Mouse (Mus musculus) intestine, postnatal 0 days (tissue): ENCODE measurements around the gene Rasd2. TPM values are rescaled to one million over a fixed set of nuclear protein-coding genes. Genes with fewer than 3 reads are reported as not detected.

ENCODE experiments used
- ATAC-seq: fragments of 200-750 bp; cut with Nextera tagmentation; 2 replicates; pipeline ENCODE4 v1.8.0; 2017; ENCODE audit warnings: mild to moderate bottlenecking, moderate TSS enrichment, moderate library complexity
- H3K27ac ChIP-seq: fragments of 300-500 bp; sonication (generic); 2 replicates; pipeline ENCODE4 v1.5.1; 2014; ENCODE audit warnings: mild to moderate bottlenecking, low read depth, low read length, moderate library complexity
- H3K27me3 ChIP-seq: fragments of 300-500 bp; sonication (generic); replicated peaks from 2 replicates; pipeline ENCODE4 v1.6.1; 2014; ENCODE audit warnings: low read length, mixed read lengths; ENCODE audit not compliant: control insufficient read depth, insufficient read depth
- H3K36me3 ChIP-seq: fragments of 300-500 bp; sonication (generic); 2 replicates; pipeline ENCODE4 v1.6.1; 2014; ENCODE audit warnings: mild to moderate bottlenecking, moderate library complexity; ENCODE audit not compliant: control insufficient read depth, insufficient read depth
- H3K4me1 ChIP-seq: fragments of 300-500 bp; sonication (generic); replicated peaks from 2 replicates; pipeline ENCODE4 v1.6.1; 2014; ENCODE audit warnings: antibody characterized with exemption, low read length, mixed read lengths; ENCODE audit not compliant: control insufficient read depth, insufficient read depth
- H3K4me2 ChIP-seq: fragments of 300-500 bp; sonication (generic); replicated peaks from 2 replicates; pipeline ENCODE4 v1.6.1; 2014; ENCODE audit warnings: low read depth, mild to moderate bottlenecking, moderate library complexity
- H3K4me3 ChIP-seq: fragments of 300-500 bp; sonication (generic); 2 replicates; pipeline ENCODE4 v1.5.1; 2014; ENCODE audit warnings: low read depth, low read length
- H3K9ac ChIP-seq: fragments of 300-500 bp; sonication (generic); 2 replicates; pipeline ENCODE4 v1.6.1; 2014; ENCODE audit warnings: mild to moderate bottlenecking, low read depth, low read length
- H3K9me3 ChIP-seq: fragments of 300-500 bp; sonication (generic); 2 replicates; pipeline ENCODE4 v1.6.1; 2016; ENCODE audit warnings: mixed run types; ENCODE audit not compliant: control insufficient read depth
- CTCF ChIP-seq: sonication (generic); IDR thresholded peaks from 2 replicates; pipeline ENCODE4 v1.5.1; 2016; ENCODE audit warnings: low read depth, mild to moderate bottlenecking, control low read depth, antibody characterized with exemption, moderate library complexity
- WGBS: fragments of 180-500 bp; shearing (Covaris S2); extraction: QIAGEN DNeasy Blood & Tissue Kit; methylation state at CpG from one replicate; pipeline ENCODE4 v1.1.7; 2014; 5-methylcytosine and 5-hydroxymethylcytosine counted together
- polyA plus RNA-seq: library from polyadenylated mRNA; unstranded; fragments of >200 nt; fragmentation: Nextera tagmentation; extraction: Ambion mirVana; gene quantifications from 2 replicates; pipeline ENCODE4 v1.2.1, GENCODE M21; 2015

Rasd2 gene
- polyA plus RNA-seq, 1 experiment from 2014 or later, result 1.3 TPM

DNA sequence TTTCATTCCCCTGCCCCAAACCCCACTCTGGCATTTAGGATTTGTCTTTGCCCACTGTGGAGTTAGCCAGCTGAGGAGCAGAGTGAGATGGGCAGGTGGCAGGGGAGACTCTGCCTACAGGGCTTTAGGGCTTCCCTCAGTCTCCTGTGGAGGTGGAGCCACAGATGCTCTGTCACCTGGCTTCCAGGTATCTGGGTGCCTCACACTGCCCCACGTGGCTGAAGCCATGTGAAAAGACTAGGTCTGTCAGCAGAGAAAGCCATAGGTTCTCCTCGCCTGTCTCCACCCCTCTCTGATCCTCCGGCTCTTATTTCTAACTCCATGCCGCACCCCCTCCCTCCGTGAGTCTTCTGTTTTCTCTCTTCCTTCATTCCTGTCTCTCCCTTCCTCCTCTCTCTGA, 2.2 kb downstream of the Rasd2 start:
- no peaks in the 10 kb centered on the region for H3K4me1 ChIP-seq
- H3K9me3 ChIP-seq, result no peaks in the 10 kb centered on the region
- no peak overlapping the region for H3K27ac ChIP-seq
- no peak overlapping the region for H3K4me3 ChIP-seq
- 12% methylated on average over 5 of the region's 5 CpGs for WGBS
- no peak overlapping the region for H3K9ac ChIP-seq
- peaks cover 34% of the 10 kb centered on the region for H3K27me3 ChIP-seq
- TF ChIP-seq CTCF, result peak; percentile 30
- 0 out of 2 replicates have a peak, but pooled peaks have one; percentile 20 for ATAC-seq
- no peak overlapping the region for H3K4me2 ChIP-seq
- no peaks in the 10 kb centered on the region for H3K36me3 ChIP-seq

DNA sequence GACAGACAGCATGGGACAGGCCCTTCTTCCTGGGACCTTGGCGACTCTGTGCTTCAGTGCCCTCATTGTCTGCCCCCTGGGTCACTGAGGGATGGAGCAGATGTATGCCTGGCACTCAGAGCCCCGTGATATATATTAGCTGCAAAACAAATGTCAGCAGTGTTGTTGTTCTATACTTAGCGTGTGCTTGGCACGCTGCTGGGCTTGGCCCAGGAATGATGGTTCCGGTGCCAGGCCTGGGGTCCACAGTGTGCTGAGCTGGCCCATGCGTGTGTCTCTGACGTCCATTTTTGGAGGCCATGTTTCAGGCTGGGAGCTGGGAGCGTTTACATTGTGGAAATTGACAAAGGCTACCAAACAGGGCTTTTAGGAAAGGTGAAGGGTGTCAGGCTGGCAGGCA, 3.1 kb downstream of the Rasd2 start:
- H3K9ac ChIP-seq, result no peak overlapping the region
- WGBS, result 85% methylated on average over 8 of the region's 8 CpGs
- H3K9me3 ChIP-seq, result no peaks in the 10 kb centered on the region
- H3K36me3 ChIP-seq, result no peaks in the 10 kb centered on the region
- ATAC-seq, result no peak
- H3K27me3 ChIP-seq, result peaks cover 34% of the 10 kb centered on the region
- H3K4me3 ChIP-seq, result no peak overlapping the region
- no peak for TF ChIP-seq CTCF
- H3K4me1 ChIP-seq, result no peaks in the 10 kb centered on the region
- no peak overlapping the region for H3K27ac ChIP-seq
- no peak overlapping the region for H3K4me2 ChIP-seq

- Histone ChIP-seq H3K9ac (no peak overlapping the region), H3K9me3 (no peaks in the 10 kb centered on the region), H3K4me2 (no peak overlapping the region), H3K4me3 (no peak overlapping the region), H3K4me1 (no peaks in the 10 kb centered on the region), H3K27me3 (peaks cover 28% of the 10 kb centered on the region), H3K27ac (no peak overlapping the region), H3K36me3 (no peaks in the 10 kb centered on the region)
- 7% methylated on average over 4 of the region's 4 CpGs for WGBS
- ATAC-seq, result peak; percentile 45
- peak; percentile 96 for TF ChIP-seq CTCF
These were observed 4.2 kb downstream of the Rasd2 start for GRCm38 (mm10) chr8:75217969-75218368.

DNA sequence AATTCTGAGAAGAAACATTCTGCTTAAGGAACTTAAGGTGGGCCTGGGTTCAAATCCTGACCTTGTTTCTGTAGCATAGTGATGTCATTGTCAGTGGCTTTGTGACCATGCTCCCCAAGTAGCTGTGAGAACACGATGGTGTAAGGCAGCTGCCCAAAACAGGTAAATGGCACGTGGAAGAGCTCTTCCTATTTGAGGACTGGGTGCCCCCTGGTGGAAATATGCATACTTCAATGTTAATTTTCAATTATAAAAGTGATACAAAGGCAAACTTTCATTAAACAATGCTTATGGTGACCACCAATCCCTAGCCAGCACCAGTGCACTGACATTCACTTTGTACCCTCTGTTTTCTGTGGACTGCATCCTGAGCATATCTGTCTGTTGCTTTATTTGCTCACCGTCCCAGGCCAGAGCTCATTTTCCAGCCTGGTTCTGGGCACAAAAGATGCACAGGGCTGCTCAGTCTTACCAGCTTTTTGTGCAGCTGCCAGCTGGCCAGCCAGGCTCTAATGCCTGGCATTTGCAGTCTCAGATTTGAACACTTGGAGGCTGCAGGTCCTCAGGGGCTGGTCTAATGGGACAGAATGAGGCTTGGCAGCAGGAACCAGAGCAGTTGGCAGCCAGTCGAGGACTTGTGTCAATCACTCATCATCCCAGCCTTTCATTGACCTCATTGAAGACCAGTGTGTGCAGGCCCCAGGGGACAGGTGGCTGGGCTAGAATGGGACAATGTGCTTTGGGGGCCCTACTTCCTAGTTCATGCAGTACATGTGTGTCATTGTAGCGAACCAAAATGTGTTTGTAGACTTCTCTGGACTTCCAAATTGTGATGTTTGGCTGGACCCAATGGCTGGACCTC, 6.4 kb downstream of the Rasd2 start:
- peak; percentile 72 for TF ChIP-seq CTCF
- WGBS, result 56% methylated on average over 5 of the region's 5 CpGs
- no peak for ATAC-seq
- no peak overlapping the region for H3K4me3 ChIP-seq
- no peaks in the 10 kb centered on the region for H3K4me1 ChIP-seq
- H3K9me3 ChIP-seq, result no peaks in the 10 kb centered on the region
- H3K36me3 ChIP-seq, result no peaks in the 10 kb centered on the region
- no peak overlapping the region for H3K9ac ChIP-seq
- peaks cover 9% of the 10 kb centered on the region for H3K27me3 ChIP-seq
- no peak overlapping the region for H3K4me2 ChIP-seq
- no peak overlapping the region for H3K27ac ChIP-seq

DNA sequence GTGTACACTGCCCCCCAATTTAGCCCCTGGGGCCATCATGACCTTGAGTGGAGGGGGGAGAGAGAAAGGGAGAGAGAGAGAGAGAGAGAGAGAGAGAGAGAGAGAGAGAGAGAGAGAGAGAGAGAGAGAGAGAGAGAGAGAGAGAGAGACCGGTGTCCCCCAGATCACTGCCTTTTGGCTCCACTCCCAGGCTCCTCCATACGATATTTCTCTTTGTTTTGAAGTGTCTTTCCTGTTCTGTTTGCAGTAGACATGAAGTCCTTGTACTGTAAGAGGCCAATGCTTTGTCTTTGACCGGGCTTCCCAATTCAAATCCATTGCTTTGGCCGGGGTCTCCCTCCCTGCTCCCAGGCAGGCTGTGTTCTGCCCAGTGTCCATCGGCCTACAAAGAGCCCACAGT, 8.9 kb downstream of the Rasd2 start:
- ATAC-seq, result no peak
- Histone ChIP-seq H3K4me1 (no peaks in the 10 kb centered on the region), H3K36me3 (no peaks in the 10 kb centered on the region), H3K9ac (no peak overlapping the region), H3K27ac (no peak overlapping the region), H3K4me2 (no peak overlapping the region), H3K9me3 (no peaks in the 10 kb centered on the region), H3K27me3 (no peaks in the 10 kb centered on the region), H3K4me3 (no peak overlapping the region)
- no peak for TF ChIP-seq CTCF
- 64% methylated on average over 5 of the region's 5 CpGs for WGBS

DNA sequence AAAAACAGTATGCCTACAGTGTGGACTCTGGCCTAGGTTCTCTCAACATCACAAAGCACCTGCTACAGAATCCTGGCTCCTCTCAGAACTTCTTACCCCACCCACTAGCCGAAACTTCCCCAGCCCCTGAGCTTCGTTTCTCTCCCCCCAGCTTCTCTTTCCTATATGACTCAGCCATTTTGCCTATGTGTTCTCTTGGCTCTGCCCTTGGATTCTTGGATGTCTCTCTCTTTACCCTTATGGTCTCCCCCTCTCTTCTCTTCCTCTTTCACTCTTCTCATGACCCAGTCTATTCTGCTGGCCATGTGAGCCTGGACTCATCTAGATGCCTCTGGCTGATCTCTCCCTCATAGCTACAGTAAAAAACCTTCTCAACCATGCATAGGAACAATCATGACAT, 13.0 kb downstream of the Rasd2 start:
- TF ChIP-seq CTCF, result no peak
- Histone ChIP-seq H3K27ac (no peak overlapping the region), H3K4me3 (no peak overlapping the region), H3K4me1 (no peaks in the 10 kb centered on the region), H3K9me3 (no peaks in the 10 kb centered on the region), H3K9ac (no peak overlapping the region), H3K36me3 (no peaks in the 10 kb centered on the region), H3K27me3 (no peaks in the 10 kb centered on the region), H3K4me2 (no peak overlapping the region)
- ATAC-seq, result no peak
- 74% methylated on average over 2 of the region's 2 CpGs for WGBS
